Mouse (Mus musculus) CH12.LX (cell line): Measurements from ENCODE around the gene Fcgr2b. TPM values are rescaled to one million over a fixed set of nuclear protein-coding genes. Genes with fewer than 3 reads are reported as not detected.

ENCODE experiments used
- DNase-seq: peaks from one replicate; pipeline ENCODE4 v3.0.0-alpha.2; 2013; ENCODE audit errors: extremely low read depth
- H3K27ac ChIP-seq: 2 replicates; pipeline ENCODE4 v1.5.1; 2012; ENCODE audit warnings: low read depth, mild to moderate bottlenecking, control low read depth, moderate library complexity; ENCODE audit not compliant: insufficient read depth
- H3K27me3 ChIP-seq: replicated peaks from 2 replicates; pipeline ENCODE3; 2012; ENCODE audit warnings: inconsistent platforms
- H3K36me3 ChIP-seq, 2 experiments: replicated peaks in 1 of 2; 2 replicates each; pipeline versions ENCODE3 to v1.6.1; 2012; ENCODE audit warnings: inconsistent platforms in 1 of 2, low read length in 1 of 2, mild to moderate bottlenecking in 1 of 2, mixed read lengths in 1 of 2, moderate library complexity in 1 of 2; ENCODE audit not compliant: control insufficient read depth in 1 of 2, insufficient read depth in 1 of 2
- H3K4me1 ChIP-seq, 2 experiments: 2 replicates each; pipeline ENCODE4 v1.6.1; 2012; ENCODE audit warnings: inconsistent platforms in 1 of 2, moderate library complexity in 1 of 2; ENCODE audit not compliant: insufficient read depth in 2 of 2, control insufficient read depth in 1 of 2
- H3K4me2 ChIP-seq: 2 replicates; pipeline ENCODE4 v1.6.1; 2012; ENCODE audit warnings: low read depth, mild to moderate bottlenecking, control low read depth; ENCODE audit not compliant: poor library complexity, insufficient read depth, severe bottlenecking
- H3K4me3 ChIP-seq, 3 experiments: fragments of 150-350 bp in 1 of 3; sonication (generic) in 1 of 3; replicated peaks in 1 of 3; 2 replicates each; pipeline versions ENCODE3 to v1.5.1; 2011 to 2012; ENCODE audit warnings: low read depth in 2 of 3, low read length in 2 of 3, mild to moderate bottlenecking in 2 of 3, moderate library complexity in 2 of 3, control low read depth in 1 of 3, improper control_type of control experiment in 1 of 3, inconsistent platforms in 1 of 3, mixed read lengths in 1 of 3; ENCODE audit not compliant: poor library complexity in 1 of 3
- H3K79me2 ChIP-seq: replicated peaks from 2 replicates; pipeline ENCODE4 v1.6.1; 2012; ENCODE audit warnings: mild to moderate bottlenecking, moderate library complexity; ENCODE audit not compliant: control insufficient read depth, poor library complexity, insufficient read depth, severe bottlenecking; ENCODE audit errors: extremely low read depth
- H3K9ac ChIP-seq: 2 replicates; pipeline ENCODE4 v1.6.1; 2012; ENCODE audit warnings: low read depth, mild to moderate bottlenecking, control low read depth, moderate library complexity; ENCODE audit not compliant: insufficient read depth
- H3K9me3 ChIP-seq: replicated peaks from 2 replicates; pipeline ENCODE3; 2012; ENCODE audit warnings: low read length, inconsistent platforms, mixed read lengths
- BHLHE40 ChIP-seq: IDR thresholded peaks from 2 replicates; pipeline ENCODE4 v1.6.1; 2011; ENCODE audit warnings: mild to moderate bottlenecking, low read depth, low read length, improper control_type of control experiment
- CHD1 ChIP-seq: IDR thresholded peaks from 2 replicates; pipeline ENCODE4 v1.6.1; 2012; ENCODE audit warnings: low read depth, low read length, improper control_type of control experiment, inconsistent platforms
- CHD2 ChIP-seq: IDR thresholded peaks from 2 replicates; pipeline ENCODE4 v1.6.1; 2011; ENCODE audit warnings: low read length, improper control_type of control experiment
- CTCF ChIP-seq, 2 experiments: IDR thresholded peaks in 1 of 2; conservative IDR thresholded peaks in 1 of 2; 2 replicates each; pipeline ENCODE4 v1.5.1; 2011 to 2012; ENCODE audit warnings: low read depth in 2 of 2, low read length in 2 of 2, improper control_type of control experiment in 1 of 2, inconsistent platforms in 1 of 2, mild to moderate bottlenecking in 1 of 2, moderate library complexity in 1 of 2
- E2F4 ChIP-seq: IDR thresholded peaks from 2 replicates; pipeline ENCODE4 v1.6.1; 2011; ENCODE audit warnings: low read depth, low read length, improper control_type of control experiment; ENCODE audit not compliant: insufficient replicate concordance
- ELF1 ChIP-seq: IDR thresholded peaks from 2 replicates; pipeline ENCODE4 v1.6.1; 2014; ENCODE audit warnings: low read depth, mild to moderate bottlenecking, inconsistent platforms, low read length, improper control_type of control experiment
- EP300 ChIP-seq: IDR thresholded peaks from 2 replicates; pipeline ENCODE4 v1.6.1; 2011; ENCODE audit warnings: low read length, improper control_type of control experiment
- ETS1 ChIP-seq: conservative IDR thresholded peaks from 2 replicates; pipeline ENCODE4 v1.6.1; 2012; ENCODE audit warnings: low read depth, mild to moderate bottlenecking, inconsistent platforms, low read length, improper control_type of control experiment, moderate library complexity
- GABPA ChIP-seq: IDR thresholded peaks from 2 replicates; pipeline ENCODE4 v1.6.1; 2012; ENCODE audit warnings: low read depth, low read length, improper control_type of control experiment, inconsistent platforms; ENCODE audit not compliant: insufficient replicate concordance
- HCFC1 ChIP-seq: IDR thresholded peaks from 2 replicates; pipeline ENCODE4 v1.6.1; 2012; ENCODE audit warnings: low read depth, mild to moderate bottlenecking, inconsistent platforms, low read length, improper control_type of control experiment
- IRF4 ChIP-seq: IDR thresholded peaks from 2 replicates; pipeline ENCODE4 v1.6.1; 2014; ENCODE audit warnings: low read depth, mild to moderate bottlenecking, inconsistent platforms, low read length, improper control_type of control experiment
- JUN ChIP-seq: IDR thresholded peaks from 2 replicates; pipeline ENCODE4 v1.6.1; 2011; ENCODE audit warnings: low read depth, mild to moderate bottlenecking, low read length, improper control_type of control experiment, moderate library complexity; ENCODE audit not compliant: insufficient read depth
- JUND ChIP-seq: conservative IDR thresholded peaks from 2 replicates; pipeline ENCODE4 v1.6.1; 2011; ENCODE audit warnings: low read depth, low read length, improper control_type of control experiment
- KAT2A ChIP-seq: IDR thresholded peaks from 2 replicates; pipeline ENCODE4 v1.6.1; 2012; ENCODE audit warnings: low read length, improper control_type of control experiment, inconsistent platforms; ENCODE audit not compliant: insufficient replicate concordance
- MAFK ChIP-seq: IDR thresholded peaks from 2 replicates; pipeline ENCODE4 v1.6.1; 2011; ENCODE audit warnings: low read length, improper control_type of control experiment; ENCODE audit not compliant: insufficient replicate concordance
- MAX ChIP-seq: IDR thresholded peaks from 2 replicates; pipeline ENCODE4 v1.6.1; 2011; ENCODE audit warnings: low read length, improper control_type of control experiment
- MAZ ChIP-seq: IDR thresholded peaks from 2 replicates; pipeline ENCODE4 v1.6.1; 2012; ENCODE audit warnings: low read depth, mild to moderate bottlenecking, inconsistent platforms, low read length, improper control_type of control experiment, moderate library complexity
- MEF2A ChIP-seq: IDR thresholded peaks from 2 replicates; pipeline ENCODE4 v1.6.1; 2014; ENCODE audit warnings: low read depth, mild to moderate bottlenecking, inconsistent platforms, low read length, improper control_type of control experiment, borderline replicate concordance
- MXI1 ChIP-seq: IDR thresholded peaks from 2 replicates; pipeline ENCODE4 v1.6.1; 2011; ENCODE audit warnings: mild to moderate bottlenecking, low read depth, low read length, improper control_type of control experiment
- MYC ChIP-seq: IDR thresholded peaks from 2 replicates; pipeline ENCODE4 v1.6.1; 2011; ENCODE audit warnings: low read depth, mild to moderate bottlenecking, improper control_type of control experiment, low read length
- NELFE ChIP-seq: IDR thresholded peaks from 2 replicates; pipeline ENCODE4 v1.6.1; 2011; ENCODE audit warnings: low read depth, low read length, improper control_type of control experiment
- NRF1 ChIP-seq: IDR thresholded peaks from 2 replicates; pipeline ENCODE4 v1.6.1; 2014; ENCODE audit warnings: low read depth, mild to moderate bottlenecking, inconsistent platforms, low read length, improper control_type of control experiment, moderate library complexity
- PAX5 ChIP-seq: IDR thresholded peaks from 2 replicates; pipeline ENCODE4 v1.6.1; 2012; ENCODE audit warnings: low read length, inconsistent platforms, mixed read lengths
- POLR2A ChIP-seq: IDR thresholded peaks from 2 replicates; pipeline ENCODE4 v1.6.1; 2011; ENCODE audit warnings: low read depth, mild to moderate bottlenecking, improper control_type of control experiment, low read length
- POLR2AphosphoS2 ChIP-seq: IDR thresholded peaks from 2 replicates; pipeline ENCODE4 v1.6.1; 2011; ENCODE audit warnings: low read depth, low read length, improper control_type of control experiment
- RAD21 ChIP-seq: IDR thresholded peaks from 2 replicates; pipeline ENCODE4 v1.6.1; 2011; ENCODE audit warnings: low read depth, mild to moderate bottlenecking, low read length, improper control_type of control experiment, moderate library complexity
- RCOR1 ChIP-seq: conservative IDR thresholded peaks from 2 replicates; pipeline ENCODE4 v1.6.1; 2012; ENCODE audit warnings: low read depth, mild to moderate bottlenecking, inconsistent platforms, low read length, improper control_type of control experiment
- SIN3A ChIP-seq: IDR thresholded peaks from 2 replicates; pipeline ENCODE4 v1.6.1; 2012; ENCODE audit warnings: low read length, improper control_type of control experiment, inconsistent platforms
- SMC3 ChIP-seq: IDR thresholded peaks from 2 replicates; pipeline ENCODE4 v1.6.1; 2011; ENCODE audit warnings: low read depth, low read length, improper control_type of control experiment
- TBP ChIP-seq: conservative IDR thresholded peaks from 2 replicates; pipeline ENCODE4 v1.6.1; 2011; ENCODE audit warnings: low read depth, low read length, improper control_type of control experiment
- TCF12 ChIP-seq: IDR thresholded peaks from 2 replicates; pipeline ENCODE4 v1.6.1; 2014; ENCODE audit warnings: low read depth, mild to moderate bottlenecking, inconsistent platforms, low read length, improper control_type of control experiment
- UBTF ChIP-seq: IDR thresholded peaks from 2 replicates; pipeline ENCODE4 v1.6.1; 2012; ENCODE audit warnings: low read depth, mild to moderate bottlenecking, inconsistent platforms, low read length, improper control_type of control experiment, moderate library complexity
- USF1 ChIP-seq: IDR thresholded peaks from 2 replicates; pipeline ENCODE4 v1.6.1; 2014; ENCODE audit warnings: low read depth, mild to moderate bottlenecking, inconsistent platforms, low read length, improper control_type of control experiment
- USF2 ChIP-seq: conservative IDR thresholded peaks from 2 replicates; pipeline ENCODE4 v1.6.1; 2011; ENCODE audit warnings: low read depth, low read length, improper control_type of control experiment
- ZC3H11A ChIP-seq: IDR thresholded peaks from 2 replicates; pipeline ENCODE4 v1.6.1; 2012; ENCODE audit warnings: low read depth, mild to moderate bottlenecking, inconsistent platforms, low read length, improper control_type of control experiment
- ZKSCAN1 ChIP-seq: IDR thresholded peaks from 2 replicates; pipeline ENCODE4 v1.6.1; 2012; ENCODE audit warnings: low read depth, inconsistent platforms, low read length, improper control_type of control experiment, borderline replicate concordance
- ZMIZ1 ChIP-seq: IDR thresholded peaks from 2 replicates; pipeline ENCODE4 v1.6.1; 2012; ENCODE audit warnings: low read depth, mild to moderate bottlenecking, inconsistent platforms, low read length, improper control_type of control experiment
- ZNF384 ChIP-seq: IDR thresholded peaks from 2 replicates; pipeline ENCODE4 v1.6.1; 2012; ENCODE audit warnings: low read depth, low read length, improper control_type of control experiment, inconsistent platforms
- dilution Hi-C: fragments of 300-500 bp; cut with MboI; formaldehyde crosslinking; loops from 2 replicates; pipeline ENCODE4 v1.14.3; 2020; ENCODE audit warnings: low sequenced_read_pairs; ENCODE audit not compliant: extremely low pct_unique_long_range_greater_than_20kb, extremely low pct_ligation_motif_present
- in situ Hi-C: fragments of 300-500 bp; cut with MboI; formaldehyde crosslinking; loops from 3 replicates; pipeline ENCODE4 v1.14.3; 2019; ENCODE audit warnings: low sequenced_read_pairs, low pct_ligation_motif_present, low pct_unique_long_range_greater_than_20kb, mixed read lengths
- polyA plus RNA-seq: library from polyadenylated mRNA; unstranded; fragments of >175 nt; gene quantifications from 2 replicates; pipeline ENCODE4 v1.2.1, GENCODE M21; 2012; ENCODE audit warnings: low read depth; ENCODE audit not compliant: insufficient read length
- total RNA-seq, 2 experiments: library from RNA; depleted of rRNA; stranded (reverse); fragments of 300-350 nt in 1 of 2; fragments of >200 nt in 1 of 2; gene quantifications; 2 replicates each; pipeline ENCODE4 v1.2.3; 2012 to 2014

Gene Fcgr2b
- total and polyA plus RNA-seq, 3 experiments = 20.2 to 44.3 (median 29.5) TPM

- TF ChIP-seq ZMIZ1 = peak; percentile 45; the same call in 1 of the 2 replicates
- 0 out of 2 replicates have a peak, but pooled peaks have one; percentile 3 for TF ChIP-seq MEF2A
- TF ChIP-seq MAX = peak; percentile 80
- 0 out of 2 replicates have a peak, but pooled peaks have one; percentile 15 for TF ChIP-seq JUND
- TF ChIP-seq ETS1 = peak; percentile 48; the same call in 1 of the 2 replicates
- no peak for TF ChIP-seq USF1
- no peak for TF ChIP-seq RAD21
- no peak; the same call in 1 of the 2 replicates for TF ChIP-seq NRF1
- TF ChIP-seq RCOR1 = no peak
- TF ChIP-seq ELF1 = peak; percentile 68; the same call in 1 of the 2 replicates
- no peak for TF ChIP-seq MAFK
- TF ChIP-seq PAX5 = no peak
- TF ChIP-seq EP300 = peak; percentile 62
- TF ChIP-seq NELFE = peak; percentile 74
- no peak for TF ChIP-seq ZC3H11A
- TF ChIP-seq CTCF (conservative IDR thresholded peaks at IDR 0.05 in 1 of 2, IDR thresholded peaks at IDR 0.05 in 1 of 2; ENCODE audit: low read depth in 2 of 2, low read length in 2 of 2) = no peak
- TF ChIP-seq MAZ = 0 out of 2 replicates have a peak, but pooled peaks have one; percentile 29
- no peak for TF ChIP-seq KAT2A
- TF ChIP-seq CHD2 = peak; percentile 33; the same call in 1 of the 2 replicates
- TF ChIP-seq MXI1 = peak; percentile 85
- no peak for TF ChIP-seq E2F4
- no peak for TF ChIP-seq JUN
- TF ChIP-seq USF2 = no peak
- no peak for TF ChIP-seq UBTF
- peak; percentile 9; the same call in 1 of the 2 replicates for TF ChIP-seq BHLHE40
- peak; percentile 58; the same call in 1 of the 2 replicates for TF ChIP-seq TCF12
- TF ChIP-seq MYC = peak; percentile 88
- TF ChIP-seq SIN3A = peak; percentile 77; the same call in 1 of the 2 replicates
- TF ChIP-seq SMC3 = no peak
- TF ChIP-seq POLR2A = peak; percentile 58; the same call in 1 of the 2 replicates
- TF ChIP-seq ZKSCAN1 = no peak
- no peak; the same call in 1 of the 2 replicates for TF ChIP-seq TBP
- peak; percentile 73; the same call in 1 of the 2 replicates for TF ChIP-seq CHD1
- peak; percentile 62; the same call in 1 of the 2 replicates for TF ChIP-seq IRF4
- peak; percentile 58 for TF ChIP-seq HCFC1
- TF ChIP-seq GABPA = no peak
- TF ChIP-seq ZNF384 = no peak
- no peak for TF ChIP-seq POLR2AphosphoS2
- H3K36me3 ChIP-seq = peaks cover 15 to 30% of the 10 kb centered on the region in 2 experiments
- peak; percentile 56 for DNase-seq
- in situ Hi-C loops (no loop called here), dilution Hi-C loops (no loop called here)
- H3K4me2 ChIP-seq = peak within 1 kb of the TSS; percentile 83
- peaks cover 6% of the 10 kb centered on the region for H3K9me3 ChIP-seq
- H3K9ac ChIP-seq = peak within 1 kb of the TSS; percentile 72
- peaks cover 16 to 44% of the 10 kb centered on the region in 2 experiments for H3K4me1 ChIP-seq
- H3K27ac ChIP-seq = peak within 1 kb of the TSS; percentile 21; the same call in 1 of the 2 replicates
- peak within 1 kb of the TSS; percentile 55 to 59 (median 58) for H3K4me3 ChIP-seq
- no peaks in the 10 kb centered on the region for H3K27me3 ChIP-seq
- H3K79me2 ChIP-seq = no peaks in the 10 kb centered on the region
Measured at GRCm38 (mm10) chr1:171018737-171019136, 42.4 kb upstream of the Fcgr2b start, which contains the start of gene Fcgr4. Fcgr4 (plus strand) TSS chr1:171018920.
